Mouse (Mus musculus) frontal cortex, postnatal 25 days (tissue): ENCODE measurements around the gene Lonrf2.

ENCODE experiments used
- DNase-seq, 2 experiments: peaks; one replicate each; pipeline ENCODE4 v3.0.0; 2022; ENCODE audit warnings: low spot score in 2 of 2

The Lonrf2 gene

DNA sequence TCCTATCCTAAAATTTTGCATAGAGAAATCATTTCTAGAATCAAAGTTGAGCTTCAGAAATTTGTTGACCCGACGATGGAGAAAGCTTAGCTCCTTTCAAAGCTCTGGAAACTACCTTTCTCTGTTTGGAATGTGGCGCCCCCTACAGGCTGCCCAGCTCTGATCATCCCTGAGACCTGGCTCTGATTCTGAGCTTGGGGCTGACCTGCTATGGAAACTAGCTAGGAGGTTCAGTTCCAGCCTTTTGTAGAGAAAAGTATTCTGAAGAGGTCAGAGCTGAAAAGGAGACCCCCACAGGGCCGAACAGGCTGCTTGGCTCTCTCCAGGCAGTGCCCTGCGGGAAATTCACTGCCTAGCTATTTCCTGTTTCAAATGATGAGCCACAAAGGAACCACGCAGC lies 66.6 kb downstream of the Lonrf2 start:
- DNase-seq = peak; percentile 63 to 70

DNA sequence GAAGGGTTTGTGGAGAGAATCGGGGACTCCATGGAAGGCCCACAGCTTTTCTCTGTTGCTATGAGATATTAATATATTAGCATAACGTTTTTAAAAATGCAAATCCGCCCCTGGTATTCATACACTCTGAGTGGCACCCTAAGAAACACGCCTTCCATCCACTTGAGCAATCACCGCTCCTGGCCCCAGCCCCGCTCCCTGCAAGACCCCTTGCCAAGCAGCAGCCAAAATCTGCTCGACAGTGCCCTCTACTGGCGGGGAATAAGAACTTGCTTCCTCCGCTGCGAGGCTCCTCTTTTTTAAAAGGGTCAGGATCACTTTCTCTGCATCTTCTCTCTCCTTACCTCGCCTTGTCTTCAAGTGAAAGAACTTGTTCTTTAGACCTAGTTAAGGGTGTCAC lies 68.7 kb downstream of the Lonrf2 start:
- DNase-seq = peak; percentile 23 to 71

DNA sequence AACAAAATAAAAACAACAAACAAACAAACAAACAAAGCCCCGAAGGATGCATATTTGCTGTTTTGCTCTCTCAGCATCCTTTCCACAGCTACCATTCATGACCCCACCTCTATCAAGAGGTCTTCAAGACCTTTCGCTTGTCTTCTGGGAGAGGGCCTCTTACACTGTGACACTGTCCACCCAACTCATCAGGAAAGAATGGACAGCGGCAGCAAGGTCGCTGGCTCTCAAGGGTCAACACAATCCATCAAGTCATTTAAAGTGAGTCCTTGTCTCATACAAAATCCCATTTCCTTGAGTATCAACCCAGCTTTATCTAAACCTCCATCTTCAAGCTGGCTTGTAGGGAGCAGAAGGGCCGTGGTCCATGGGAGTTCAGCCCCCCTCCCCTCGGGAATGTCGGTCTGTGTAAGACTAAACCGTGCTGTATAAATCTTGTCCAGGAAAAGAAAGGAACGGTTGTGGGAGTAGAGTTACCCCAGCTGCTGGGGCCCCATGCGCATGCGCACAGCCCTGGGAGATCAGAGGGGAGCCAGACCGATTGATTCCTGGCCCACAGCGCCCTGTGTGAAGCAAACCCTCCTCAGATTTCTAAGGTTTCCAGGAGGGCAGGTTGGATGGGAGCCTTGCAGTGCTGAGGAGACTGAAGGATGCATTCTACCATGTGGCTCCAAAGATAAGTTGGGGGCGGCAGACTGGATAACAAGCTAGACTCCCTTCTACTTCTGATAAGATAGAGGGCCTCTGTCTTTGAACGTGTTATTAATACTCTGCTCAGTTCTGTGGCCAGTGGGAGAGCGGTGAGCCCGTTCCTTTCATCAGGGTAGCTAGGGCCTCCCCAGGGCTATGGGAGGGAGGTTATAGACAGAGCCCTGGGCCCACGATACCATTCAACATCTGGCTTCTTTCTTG lies 69.6 kb downstream of the Lonrf2 start:
- DNase-seq = no peak

DNA sequence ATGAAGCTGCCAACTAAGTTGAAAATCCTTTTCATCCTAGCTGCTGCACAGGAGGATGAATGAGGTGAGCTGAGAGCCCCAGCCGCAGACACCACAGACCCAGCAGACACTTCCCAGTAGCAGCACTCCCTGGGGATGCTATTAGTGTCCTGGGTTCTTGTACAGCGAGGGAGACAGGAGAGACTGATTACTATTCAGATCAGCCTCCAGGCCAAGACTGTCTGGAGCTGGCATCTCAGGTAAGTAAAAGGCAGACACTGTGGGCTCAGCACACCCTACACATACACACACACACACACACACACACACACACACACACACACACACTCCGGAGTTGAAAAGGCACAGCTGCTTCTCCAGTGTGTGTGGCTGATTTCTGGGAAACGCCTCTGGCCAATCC lies 70.3 kb downstream of the Lonrf2 start:
- DNase-seq = no peak

DNA sequence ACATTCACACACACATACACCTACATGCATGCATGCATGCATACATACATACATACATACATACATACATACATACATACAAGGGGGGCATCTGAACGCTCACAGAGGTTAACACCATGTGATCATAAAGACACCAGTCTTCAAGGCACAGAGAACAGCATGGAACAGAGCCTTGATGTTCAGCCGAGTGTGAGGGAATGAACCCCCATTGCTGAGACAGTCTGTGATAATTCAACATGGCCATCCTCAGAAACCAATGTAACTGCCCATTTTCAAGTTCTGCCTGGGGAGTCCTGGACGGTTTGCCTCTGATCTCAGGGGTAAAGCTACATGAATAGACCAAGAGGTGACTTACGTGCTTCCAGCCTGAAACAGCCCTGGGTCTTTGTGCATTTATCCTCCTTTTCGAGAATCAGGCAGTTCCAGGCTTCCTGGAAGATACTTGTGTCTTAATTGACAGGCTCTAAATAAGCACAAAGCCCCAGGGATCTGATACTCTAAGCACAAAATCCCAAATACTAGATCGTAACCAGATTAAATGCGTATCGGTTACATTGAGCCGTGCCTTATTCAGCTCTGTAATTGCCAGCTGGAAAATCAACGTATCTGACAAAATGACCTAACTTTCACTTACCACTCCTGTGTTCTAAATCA lies 72.4 kb downstream of the Lonrf2 start:
- DNase-seq = no peak

DNA sequence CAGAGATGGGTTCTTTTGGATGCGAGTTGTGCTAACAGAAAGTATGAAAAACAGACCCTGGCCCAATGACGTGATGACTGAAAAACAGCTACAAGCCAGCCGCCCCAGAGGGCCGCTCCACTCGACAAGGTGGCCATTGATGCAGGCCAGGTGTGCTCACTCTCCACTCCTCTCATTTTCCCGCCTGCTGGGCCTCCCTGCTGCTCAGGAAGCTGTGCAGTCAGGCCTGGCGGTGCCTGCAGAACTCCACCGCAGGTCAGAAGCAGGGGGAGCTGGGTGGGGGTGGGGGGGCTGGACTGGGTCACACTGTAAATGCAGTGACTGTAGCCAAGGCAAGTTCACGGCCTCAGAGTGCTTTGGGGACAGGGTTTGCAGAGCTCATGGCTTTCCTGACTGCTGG lies 76.1 kb downstream of the Lonrf2 start:
- no peak for DNase-seq

DNA sequence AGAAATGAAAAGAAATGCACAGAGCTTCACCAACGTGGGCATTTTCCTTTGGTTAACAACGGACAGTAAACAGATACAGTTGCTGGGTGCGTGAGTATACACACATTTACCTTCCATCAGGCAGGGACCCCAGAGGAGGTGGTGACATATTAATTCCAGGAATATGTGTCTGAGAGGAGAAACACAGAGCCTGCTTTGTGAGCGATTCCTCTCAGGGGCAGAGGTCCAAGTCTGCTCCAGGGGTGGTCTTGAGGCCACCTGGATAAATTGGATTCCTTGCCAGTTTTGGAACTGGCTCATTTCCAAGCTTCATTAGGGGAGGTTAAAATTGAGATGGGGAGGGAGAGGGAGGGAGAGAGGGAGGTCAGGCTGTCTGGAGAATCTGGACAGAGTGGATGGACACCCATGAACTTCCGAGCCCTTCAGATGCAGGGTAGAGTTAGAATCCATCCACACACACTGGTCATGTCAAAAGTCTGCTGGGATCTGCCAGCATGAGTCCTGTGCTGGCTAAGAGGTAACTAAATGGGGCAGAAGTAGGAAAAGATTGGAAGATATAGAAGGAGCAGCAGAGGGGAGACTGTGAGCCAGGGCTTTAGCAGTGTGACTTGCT lies 78.6 kb downstream of the Lonrf2 start:
- DNase-seq = no peak

GRCm38 (mm10) chr1:38743863-38744262 lies 92.6 kb downstream of the Lonrf2 start:
- DNase-seq = no peak
